Mouse (Mus musculus) intestine, embryonic 14.5 days (tissue): ENCODE measurements around the gene Gm20716. TPM values are rescaled to one million over a fixed set of nuclear protein-coding genes. Genes with fewer than 3 reads are reported as not detected.

Experiments used
- ATAC-seq: fragments of 200-750 bp; cut with Nextera tagmentation; replicated peaks from 2 replicates; pipeline ENCODE4 v1.8.0; 2017; ENCODE audit warnings: low read depth, moderate number of reproducible peaks, moderate TSS enrichment, moderate library complexity; ENCODE audit not compliant: low FRiP score, low TSS enrichment
- DNase-seq: peaks from one replicate; pipeline ENCODE4 v3.0.0-alpha.2; 2018; ENCODE audit warnings: low spot score
- H3K27ac ChIP-seq: fragments of 300-500 bp; sonication (generic); 2 replicates; pipeline ENCODE4 v1.5.1; 2014; ENCODE audit warnings: low read depth, mild to moderate bottlenecking, control low read depth
- H3K27me3 ChIP-seq: fragments of 300-500 bp; sonication (generic); replicated peaks from 2 replicates; pipeline ENCODE4 v1.6.1; 2014; ENCODE audit warnings: low read length, control low read depth; ENCODE audit not compliant: control insufficient read depth, insufficient read depth
- H3K36me3 ChIP-seq: fragments of 300-500 bp; sonication (generic); 2 replicates; pipeline ENCODE4 v1.6.1; 2014; ENCODE audit warnings: low read length, control low read depth; ENCODE audit not compliant: control insufficient read depth, insufficient read depth
- H3K4me1 ChIP-seq: fragments of 300-500 bp; sonication (generic); replicated peaks from 2 replicates; pipeline ENCODE4 v1.6.1; 2014; ENCODE audit warnings: low read length, control low read depth, mixed read lengths; ENCODE audit not compliant: control insufficient read depth, insufficient read depth
- H3K4me2 ChIP-seq: fragments of 300-500 bp; sonication (generic); 2 replicates; pipeline ENCODE4 v1.6.1; 2014; ENCODE audit warnings: low read length
- H3K4me3 ChIP-seq: fragments of 300-500 bp; sonication (generic); 2 replicates; pipeline ENCODE4 v1.5.1; 2014; ENCODE audit warnings: low read depth, low read length, control low read depth, mixed read lengths
- H3K9ac ChIP-seq: fragments of 300-500 bp; sonication (generic); 2 replicates; pipeline ENCODE4 v1.6.1; 2014; ENCODE audit warnings: mild to moderate bottlenecking, low read length
- H3K9me3 ChIP-seq: fragments of 300-500 bp; sonication (generic); 2 replicates; pipeline ENCODE4 v1.6.1; 2016; ENCODE audit warnings: low read length, control low read depth; ENCODE audit not compliant: control insufficient read depth
- WGBS: fragments of 180-500 bp; shearing (Covaris S2); extraction: QIAGEN DNeasy Blood & Tissue Kit; methylation state at CpG from one replicate; pipeline ENCODE4 v1.1.7; 2014; 5-methylcytosine and 5-hydroxymethylcytosine counted together
- polyA plus RNA-seq: library from polyadenylated mRNA; unstranded; fragments of >200 nt; fragmentation: Nextera tagmentation; extraction: Ambion mirVana; gene quantifications from 2 replicates; pipeline ENCODE4 v1.2.1, GENCODE M21; 2014

Gm20716 gene
- polyA plus RNA-seq, 1 experiment from 2014 or later, result 23.3 TPM

DNA sequence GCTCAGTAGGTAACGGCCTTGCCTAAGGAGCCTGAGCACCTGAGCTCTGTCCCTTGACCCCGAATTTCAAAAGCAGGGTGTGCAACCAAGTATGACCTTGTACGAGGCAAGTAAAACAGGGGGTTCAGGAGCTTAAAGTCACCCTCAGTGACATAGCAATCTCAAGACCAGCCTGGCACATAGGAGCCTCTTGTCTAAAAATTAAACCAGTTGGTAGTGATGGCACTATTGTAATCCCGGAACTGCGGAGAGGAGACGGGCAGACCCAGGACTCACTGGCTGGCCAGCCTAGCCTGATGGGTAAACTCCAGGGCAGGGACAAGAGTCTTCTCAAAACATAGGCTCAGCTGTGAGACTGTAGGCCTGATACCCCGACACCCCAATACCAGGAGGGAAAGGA is 74.5 kb downstream of the Gm20716 start:
- DNase-seq (no peak), ATAC-seq (no peak)
- Histone ChIP-seq H3K27me3 (no peaks in the 10 kb centered on the region), H3K9ac (no peak overlapping the region), H3K27ac (no peak overlapping the region), H3K4me2 (no peak overlapping the region), H3K9me3 (no peaks in the 10 kb centered on the region), H3K36me3 (no peaks in the 10 kb centered on the region), H3K4me1 (peaks cover 21% of the 10 kb centered on the region), H3K4me3 (no peak overlapping the region)
- WGBS, result 95% methylated on average over 7 of the region's 7 CpGs

DNA sequence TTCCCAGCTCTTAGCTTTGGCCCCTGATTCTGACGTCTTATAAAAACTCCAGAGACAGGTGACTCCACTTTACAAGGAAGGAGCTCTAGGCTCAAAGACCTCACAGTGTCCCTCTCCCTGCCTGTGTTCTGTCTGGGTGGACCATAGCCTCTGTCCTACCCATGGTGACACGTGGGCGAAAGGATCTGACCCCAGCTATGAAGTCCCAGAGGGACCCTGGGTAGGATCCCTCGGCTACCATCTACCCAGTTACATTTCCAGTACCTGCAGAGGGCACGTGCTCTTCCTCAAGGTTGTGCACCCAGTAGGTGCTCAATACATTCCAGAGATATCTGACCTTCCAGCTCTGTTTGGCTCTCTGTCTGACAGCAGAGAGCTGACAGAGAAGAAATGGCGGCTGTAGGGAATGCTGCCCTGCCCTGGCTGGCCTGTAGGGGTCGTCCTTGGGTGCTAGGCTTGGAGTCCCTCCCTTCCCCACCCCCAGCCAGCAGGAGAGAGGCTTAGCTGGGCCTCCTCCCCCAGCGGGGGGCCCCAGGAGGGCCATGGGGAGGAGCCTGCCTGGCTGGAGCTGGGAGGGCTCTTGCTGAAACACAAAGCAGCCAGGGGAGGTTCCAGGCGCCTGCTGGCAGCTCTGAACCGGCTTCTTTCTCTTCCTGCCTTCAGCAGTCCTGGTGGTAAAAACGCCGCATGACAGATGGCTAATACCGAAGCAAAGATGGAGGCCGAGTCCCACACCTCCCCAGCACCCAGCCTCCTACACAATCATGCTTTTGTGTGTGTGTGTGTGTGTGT is 75.9 kb downstream of the Gm20716 start:
- H3K36me3 ChIP-seq, result no peaks in the 10 kb centered on the region
- WGBS, result 20% methylated on average over 14 of the region's 14 CpGs
- H3K9me3 ChIP-seq, result no peaks in the 10 kb centered on the region
- peaks cover 14% of the 10 kb centered on the region for H3K4me1 ChIP-seq
- H3K4me3 ChIP-seq, result peak overlapping the region; percentile 11; the same call in 1 of the 2 replicates
- DNase-seq (peak; percentile 97), ATAC-seq (peak; percentile 92)
- H3K27me3 ChIP-seq, result no peaks in the 10 kb centered on the region
- H3K4me2 ChIP-seq, result peak overlapping the region; percentile 45
- peak overlapping the region; percentile 71 for H3K27ac ChIP-seq
- H3K9ac ChIP-seq, result no peak overlapping the region

DNA sequence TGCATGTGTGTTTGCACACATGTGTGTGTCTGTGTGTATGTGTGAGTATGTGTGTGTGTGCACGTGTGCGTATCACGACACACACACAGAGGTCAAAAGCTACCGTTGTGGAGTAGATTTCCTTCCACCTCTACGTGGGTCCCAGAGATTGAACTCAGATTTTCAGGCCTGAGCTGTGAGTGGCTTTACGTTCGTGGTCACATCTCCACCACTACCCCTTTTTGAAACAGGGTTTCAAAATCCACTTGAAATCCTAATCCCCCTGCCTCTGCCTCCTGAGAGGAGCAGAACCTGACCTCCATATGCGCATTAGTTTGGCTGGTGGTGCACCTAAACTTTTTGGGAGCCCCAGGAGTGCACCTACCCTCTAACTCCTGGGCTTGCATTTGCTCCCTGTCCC is 80.9 kb downstream of the Gm20716 start:
- ATAC-seq, result no peak
- no peaks in the 10 kb centered on the region for H3K27me3 ChIP-seq
- 87% methylated on average over 8 of the region's 8 CpGs for WGBS

DNA sequence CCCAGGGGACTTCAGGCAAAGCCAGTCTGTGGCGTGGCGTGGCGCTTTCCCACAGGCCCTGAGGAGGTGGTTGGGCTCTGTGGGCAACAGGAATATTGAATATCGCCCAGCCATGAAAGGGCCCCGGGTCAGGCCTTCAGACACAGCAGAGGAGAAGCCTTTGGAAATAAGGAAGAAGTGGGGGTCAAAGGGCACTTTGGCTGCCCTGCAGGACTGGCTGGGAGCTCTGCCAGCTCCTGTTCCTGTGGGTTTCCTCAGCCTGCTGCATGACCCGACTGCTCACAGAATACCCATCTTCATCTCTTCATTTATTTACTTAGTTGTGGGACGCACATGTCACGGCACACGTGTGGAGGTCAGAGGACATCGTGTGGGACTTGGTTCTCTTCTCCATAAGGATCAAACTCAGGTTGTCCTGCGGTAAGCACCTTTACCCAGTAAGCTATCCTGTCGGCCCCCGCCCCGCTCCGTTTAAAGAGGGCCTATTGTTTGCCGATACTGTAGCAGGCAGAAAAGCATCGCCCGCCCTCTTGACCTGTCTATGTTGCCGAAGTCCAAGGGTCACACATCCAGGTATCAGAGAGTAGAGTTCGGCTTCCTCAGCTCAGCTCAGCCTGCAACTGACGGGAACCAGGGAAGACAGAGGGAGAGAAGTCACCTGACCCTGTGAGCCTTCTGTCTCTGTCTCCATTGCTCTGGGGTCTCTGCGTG is 82.3 kb downstream of the Gm20716 start:
- H3K4me1 ChIP-seq, result no peaks in the 10 kb centered on the region
- no peaks in the 10 kb centered on the region for H3K36me3 ChIP-seq
- H3K27me3 ChIP-seq, result no peaks in the 10 kb centered on the region
- no peak overlapping the region for H3K27ac ChIP-seq
- H3K9me3 ChIP-seq, result no peaks in the 10 kb centered on the region
- H3K4me2 ChIP-seq, result no peak overlapping the region
- no peak overlapping the region for H3K9ac ChIP-seq
- DNase-seq, result no peak
- WGBS, result 60% methylated on average over 22 of the region's 22 CpGs
- ATAC-seq, result peak; percentile 37; the same call in 1 of the 2 replicates
- no peak overlapping the region for H3K4me3 ChIP-seq

More for the DNA sequence above, 80.9 kb downstream of the Gm20716 start:
- H3K9me3 ChIP-seq, result no peaks in the 10 kb centered on the region
- H3K27ac ChIP-seq, result no peak overlapping the region
- H3K4me3 ChIP-seq, result no peak overlapping the region
- H3K36me3 ChIP-seq, result no peaks in the 10 kb centered on the region
- DNase-seq, result no peak
- H3K4me2 ChIP-seq, result no peak overlapping the region
- no peak overlapping the region for H3K9ac ChIP-seq
- H3K4me1 ChIP-seq, result peaks cover 5% of the 10 kb centered on the region

DNA sequence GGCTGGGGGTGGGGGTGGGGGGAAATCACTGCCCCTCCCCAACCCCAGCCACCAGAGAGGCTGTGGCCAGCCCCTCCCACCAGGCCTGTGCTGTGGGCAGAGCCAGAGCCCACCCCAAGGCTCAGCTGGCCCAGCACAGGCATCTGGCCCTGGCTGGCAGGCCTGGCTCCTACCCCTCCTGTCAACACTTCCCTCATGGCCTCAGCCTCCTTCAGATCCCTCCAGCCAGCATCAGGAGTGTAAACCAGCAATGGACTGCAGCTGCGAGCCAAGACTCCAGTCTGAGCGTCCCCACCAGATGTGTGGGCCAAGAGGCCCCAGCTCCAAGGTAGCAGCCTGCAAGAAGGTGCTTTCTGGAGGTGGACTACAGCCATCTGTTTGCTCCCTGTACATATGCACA is 84.7 kb downstream of the Gm20716 start:
- WGBS, result 29% methylated on average over 2 of the region's 2 CpGs
- no peak for ATAC-seq
- no peak for DNase-seq

DNA sequence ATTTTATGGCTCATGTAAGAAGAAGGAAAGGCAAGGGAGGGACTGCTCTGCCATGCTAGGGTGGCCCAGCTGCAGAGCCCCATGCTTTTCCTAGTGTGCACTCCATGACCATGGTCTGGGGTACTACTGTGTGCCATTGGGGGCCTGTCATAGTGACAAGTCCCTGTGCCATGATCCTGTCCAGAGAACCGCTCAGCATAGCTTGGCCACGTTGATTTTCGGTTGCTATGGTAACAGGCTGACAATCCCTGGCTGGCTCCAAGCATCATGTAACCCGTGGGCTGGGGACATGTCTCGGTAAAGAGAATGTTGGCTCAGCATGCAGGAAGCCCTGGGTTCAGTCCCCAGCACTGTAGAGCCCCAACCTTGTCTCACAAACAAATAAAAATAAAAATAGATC is 86.4 kb downstream of the Gm20716 start:
- H3K9me3 ChIP-seq, result no peaks in the 10 kb centered on the region
- H3K27me3 ChIP-seq, result no peaks in the 10 kb centered on the region
- no peak overlapping the region for H3K9ac ChIP-seq
- no peak overlapping the region for H3K4me3 ChIP-seq
- DNase-seq (no peak), ATAC-seq (no peak)
- H3K4me2 ChIP-seq, result no peak overlapping the region
- no peaks in the 10 kb centered on the region for H3K36me3 ChIP-seq
- H3K4me1 ChIP-seq, result no peaks in the 10 kb centered on the region
- 40% methylated on average over 5 of the region's 5 CpGs for WGBS
- no peak overlapping the region for H3K27ac ChIP-seq

More for the DNA sequence above, 84.7 kb downstream of the Gm20716 start:
- Histone ChIP-seq H3K4me2 (no peak overlapping the region), H3K4me1 (no peaks in the 10 kb centered on the region), H3K36me3 (no peaks in the 10 kb centered on the region), H3K27me3 (no peaks in the 10 kb centered on the region), H3K27ac (no peak overlapping the region), H3K4me3 (no peak overlapping the region), H3K9ac (no peak overlapping the region), H3K9me3 (no peaks in the 10 kb centered on the region)

DNA sequence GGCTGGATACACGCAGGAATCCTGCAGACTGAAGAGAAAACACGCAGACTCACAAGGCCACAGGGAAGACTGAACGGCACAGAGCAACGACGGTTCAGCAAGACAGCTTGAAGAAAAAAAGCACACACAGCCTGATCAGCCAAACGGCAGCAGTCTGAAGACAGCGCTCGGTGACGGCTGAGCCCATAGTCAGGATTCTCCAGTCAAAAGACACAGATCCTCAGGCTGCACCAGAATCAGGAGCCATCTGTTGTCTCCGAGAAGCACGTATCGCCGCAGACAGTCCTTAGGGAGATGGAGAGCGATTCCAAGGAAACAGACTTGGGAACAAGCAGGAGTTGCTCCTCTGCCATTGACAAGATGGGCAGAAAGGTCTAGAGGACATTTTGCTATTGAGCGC is 93.0 kb downstream of the Gm20716 start:
- Histone ChIP-seq H3K4me2 (no peak overlapping the region), H3K27ac (no peak overlapping the region), H3K4me3 (no peak overlapping the region), H3K27me3 (no peaks in the 10 kb centered on the region), H3K9ac (no peak overlapping the region), H3K4me1 (no peaks in the 10 kb centered on the region), H3K9me3 (no peaks in the 10 kb centered on the region), H3K36me3 (no peaks in the 10 kb centered on the region)
- DNase-seq (no peak), ATAC-seq (no peak)
- 81% methylated on average over 15 of the region's 15 CpGs for WGBS
